Mouse (Mus musculus): ENCODE measurements around the gene Ptch1. TPM values are rescaled to one million over a fixed set of nuclear protein-coding genes. Genes with fewer than 3 reads are reported as not detected.

Ptch1 gene
- total RNA-seq, 2 experiments from 2014 or later: 80.5 to 82.9 TPM

DNA sequence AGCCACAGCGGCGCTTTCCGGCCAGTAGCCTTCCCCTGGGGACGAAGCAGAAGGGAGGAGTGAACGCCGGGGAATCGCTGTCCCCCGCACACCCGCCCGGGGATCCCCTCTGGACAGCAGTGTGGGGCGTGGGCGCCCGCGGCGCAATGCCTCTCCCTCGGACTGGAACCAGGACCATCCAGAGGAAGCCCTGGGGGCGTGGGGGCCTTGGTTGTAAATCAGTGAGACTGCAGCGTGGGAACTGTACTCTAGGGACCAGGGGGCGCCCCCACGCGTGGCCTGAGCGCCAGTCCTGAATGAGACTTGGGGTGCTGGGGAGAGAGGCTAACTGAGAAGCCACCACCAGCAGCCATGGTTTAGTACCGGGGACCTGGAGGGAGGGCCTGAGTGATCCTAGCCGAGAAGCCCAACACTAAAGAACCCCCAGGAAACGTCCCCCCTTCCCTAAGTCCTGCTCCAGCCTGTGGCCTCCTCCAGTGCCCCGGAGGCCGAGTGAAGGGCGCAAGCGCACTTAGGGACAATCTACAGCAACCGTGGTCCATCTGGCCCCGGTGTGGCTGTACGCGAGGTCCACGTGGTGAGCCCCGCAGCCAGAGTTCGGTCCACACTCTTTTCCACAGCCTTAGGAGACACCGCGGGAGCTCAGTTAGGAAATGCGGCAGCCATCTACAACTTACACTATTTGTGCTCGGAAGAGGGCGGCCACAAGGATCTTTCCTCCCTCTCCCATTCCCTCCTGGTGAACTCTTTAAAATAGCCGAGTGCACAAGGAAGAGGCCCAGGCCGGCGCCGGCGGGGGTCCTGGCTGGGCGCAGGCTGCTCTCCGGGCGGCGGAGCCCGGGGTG lies 9.4 kb downstream of the Ptch1 start:
- DNase-seq (ENCODE audit: low spot score in 2 of 2): peak; percentile 28 to 43

DNA sequence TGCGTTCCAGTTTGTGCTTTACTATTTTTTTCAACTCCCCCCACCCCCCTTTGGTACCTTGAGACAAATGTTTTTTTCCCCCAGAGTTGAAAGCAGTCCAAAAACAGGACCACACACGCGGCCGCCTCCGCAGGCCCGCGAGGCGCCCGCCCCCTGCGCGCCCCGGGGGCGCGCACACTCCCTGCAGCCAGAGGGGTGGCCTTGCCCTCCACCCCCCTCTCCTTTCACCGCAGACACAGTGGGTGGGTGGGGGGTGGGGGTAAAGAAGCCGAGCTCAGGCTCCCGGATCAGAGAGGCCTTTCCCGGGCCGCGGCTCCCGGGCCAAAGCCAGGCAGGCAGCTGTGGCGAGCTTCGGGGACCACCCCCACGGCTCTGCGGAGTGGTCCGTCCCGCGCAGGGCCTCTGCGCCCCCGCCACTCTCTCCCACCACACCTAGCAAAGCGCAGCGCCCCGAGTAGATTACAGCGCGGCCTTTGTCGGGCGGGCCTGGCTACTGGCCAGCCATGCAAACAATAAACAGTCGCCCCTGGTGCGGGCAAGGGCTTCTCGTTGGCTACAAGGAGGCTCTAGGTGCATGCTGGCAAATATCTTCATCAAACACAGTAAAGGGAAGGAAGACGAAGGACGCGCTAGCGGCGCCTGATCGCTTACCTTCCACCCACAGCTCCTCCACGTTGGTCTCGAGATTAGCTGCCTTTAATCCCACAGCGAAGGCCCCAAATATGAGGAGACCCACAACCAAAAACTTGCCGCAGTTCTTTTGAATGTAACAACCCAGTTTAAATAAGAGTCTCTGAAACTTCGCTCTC lies 10.2 kb downstream of the Ptch1 start:
- peak; percentile 57 to 62 for DNase-seq (ENCODE audit: low spot score in 2 of 2)

DNA sequence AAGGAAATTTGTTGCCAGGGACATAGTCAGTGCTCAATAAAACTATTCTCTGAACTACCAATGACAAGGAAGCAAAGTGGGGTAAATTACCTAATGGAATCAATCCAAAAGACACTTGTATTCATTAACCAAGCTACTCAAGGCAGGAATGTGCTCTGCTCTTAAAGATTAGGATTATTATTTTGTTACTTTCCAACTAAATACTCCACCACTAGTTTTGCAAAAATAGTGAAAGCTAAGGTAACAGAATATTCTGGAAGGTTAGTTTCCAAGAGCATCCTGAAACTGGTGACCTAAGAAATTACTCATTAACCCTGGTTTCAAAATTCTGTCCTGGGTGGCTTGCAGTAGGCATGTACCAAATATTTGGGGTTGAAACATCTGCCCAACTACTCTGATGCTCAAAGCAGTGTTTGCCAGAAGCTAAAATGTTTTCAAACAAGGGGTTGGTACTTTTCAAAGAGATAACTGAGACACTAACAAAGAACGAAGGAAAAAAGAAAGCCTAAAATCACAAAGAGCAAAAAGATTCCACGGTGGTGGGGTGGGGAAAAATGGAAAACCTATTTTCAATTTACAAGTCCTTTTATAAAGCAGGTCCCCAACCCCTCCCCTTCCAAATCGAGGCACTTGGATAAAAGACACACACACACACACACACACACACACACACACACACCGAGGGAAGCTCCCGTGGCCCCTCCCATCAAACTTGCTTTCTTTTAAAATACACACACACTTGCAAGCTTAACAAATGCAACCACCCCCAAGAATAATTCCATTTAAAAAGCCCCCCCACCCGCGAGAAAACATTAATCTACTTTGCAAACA lies 11.0 kb downstream of the Ptch1 start:
- DNase-seq (ENCODE audit: low spot score in 2 of 2): no peak

DNA sequence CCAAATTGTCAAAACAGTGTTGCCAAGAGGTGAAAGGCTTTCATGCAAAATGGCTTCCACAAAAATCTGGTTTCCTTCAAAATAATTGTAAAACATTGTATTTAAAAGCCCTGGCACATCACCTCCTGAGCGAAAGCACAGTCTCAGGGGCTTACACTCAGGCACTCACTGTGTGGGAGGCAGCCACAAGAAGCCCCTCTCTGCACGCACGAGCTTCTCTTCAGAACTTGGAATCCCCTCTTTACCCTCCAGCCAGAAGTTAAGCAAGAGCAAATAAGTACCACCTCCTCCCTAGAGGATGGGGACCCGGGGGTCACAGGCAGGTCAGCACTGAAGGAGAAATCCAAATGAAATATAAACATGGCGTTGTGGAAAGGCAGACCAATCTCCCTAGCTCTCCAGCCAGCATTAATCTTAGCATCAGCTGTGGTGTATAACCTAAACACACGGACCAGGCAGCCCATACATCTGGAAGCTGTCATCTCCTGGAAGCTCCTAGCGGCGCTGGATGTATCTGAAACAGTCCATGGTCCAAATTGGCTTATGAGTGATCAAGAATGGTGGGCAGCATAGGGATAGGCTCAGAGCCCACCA lies 15.0 kb downstream of the Ptch1 start:
- DNase-seq (ENCODE audit: low spot score in 2 of 2): no peak

DNA sequence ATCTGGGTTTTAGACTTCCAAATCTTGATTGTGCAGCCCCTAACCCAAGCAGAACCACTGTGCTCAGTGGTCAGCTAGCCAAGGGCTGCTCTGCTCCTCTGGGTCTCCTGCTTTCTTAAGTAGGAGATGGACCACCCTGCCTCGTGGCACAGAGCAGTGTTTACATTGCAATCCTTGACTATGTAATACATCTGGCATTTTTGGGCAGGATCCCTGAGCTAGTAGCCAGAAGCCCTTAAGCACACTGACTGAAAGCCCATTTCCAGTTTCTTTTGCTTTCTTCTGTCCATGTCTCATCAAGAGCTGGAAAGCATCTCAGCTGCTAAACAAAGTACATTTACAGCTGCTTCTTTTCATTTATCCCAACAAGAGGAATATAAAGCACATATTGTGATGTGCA lies 17.0 kb downstream of the Ptch1 start:
- DNase-seq (ENCODE audit: low spot score in 2 of 2): no peak

DNA sequence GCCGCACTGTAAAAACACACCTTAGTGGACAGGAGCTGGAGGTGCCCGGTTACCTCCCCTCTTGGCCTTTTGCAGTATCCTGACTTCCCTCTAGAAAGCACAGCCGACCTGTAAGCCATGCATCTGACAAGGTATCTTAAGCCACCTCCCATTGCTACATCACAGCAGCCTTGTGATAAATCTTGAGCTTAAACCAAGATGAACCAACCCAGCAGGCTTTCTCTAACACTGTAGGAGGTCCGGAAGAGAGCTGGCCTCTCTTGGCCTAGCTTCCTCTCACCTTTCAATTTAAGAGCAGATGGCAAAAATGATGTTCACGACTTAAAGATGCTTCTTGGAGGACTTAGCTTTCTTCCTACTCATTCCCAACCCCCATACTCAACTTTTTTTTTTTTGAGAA lies 17.5 kb downstream of the Ptch1 start:
- no peak for DNase-seq (ENCODE audit: low spot score in 2 of 2)

DNA sequence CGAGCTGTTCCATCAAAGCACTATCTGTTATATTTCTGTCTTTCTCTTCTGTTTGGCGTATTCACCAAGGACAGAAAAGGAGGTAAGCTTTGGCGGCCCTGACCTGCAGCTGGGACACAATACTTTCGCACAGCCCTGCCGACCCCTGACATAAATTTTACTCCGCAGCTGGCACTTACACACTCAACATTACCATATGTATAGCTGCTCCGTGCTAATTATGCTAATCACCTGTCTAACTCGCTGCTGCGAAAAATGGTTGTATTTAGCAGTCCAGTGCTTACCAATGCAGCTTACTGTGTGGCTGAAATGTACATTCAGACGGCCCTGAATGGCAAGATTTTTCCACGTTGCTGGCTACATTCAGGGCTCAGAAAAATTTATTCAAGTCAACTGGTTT lies 18.8 kb downstream of the Ptch1 start:
- no peak for DNase-seq (ENCODE audit: low spot score in 2 of 2)

DNA sequence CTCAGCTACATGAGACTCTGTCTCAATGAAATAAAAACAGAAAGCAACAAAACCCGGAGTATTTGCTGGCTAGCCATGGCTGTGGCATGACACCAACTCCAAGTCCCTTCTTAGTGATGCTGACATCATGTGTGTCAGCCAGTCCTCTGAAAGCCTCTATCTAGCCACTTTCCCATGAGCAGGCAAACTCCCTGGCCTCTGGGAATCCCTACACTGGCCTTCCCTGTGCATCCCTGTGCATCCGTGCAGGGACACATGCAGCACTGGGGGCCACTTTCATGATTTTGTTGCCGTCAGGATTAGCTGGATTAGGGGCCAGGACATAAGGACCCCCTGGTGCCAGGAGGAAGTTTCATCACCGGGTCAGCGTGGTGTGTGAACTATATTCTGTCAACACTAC lies 20.0 kb downstream of the Ptch1 start:
- DNase-seq (ENCODE audit: low spot score in 2 of 2): no peak

DNA sequence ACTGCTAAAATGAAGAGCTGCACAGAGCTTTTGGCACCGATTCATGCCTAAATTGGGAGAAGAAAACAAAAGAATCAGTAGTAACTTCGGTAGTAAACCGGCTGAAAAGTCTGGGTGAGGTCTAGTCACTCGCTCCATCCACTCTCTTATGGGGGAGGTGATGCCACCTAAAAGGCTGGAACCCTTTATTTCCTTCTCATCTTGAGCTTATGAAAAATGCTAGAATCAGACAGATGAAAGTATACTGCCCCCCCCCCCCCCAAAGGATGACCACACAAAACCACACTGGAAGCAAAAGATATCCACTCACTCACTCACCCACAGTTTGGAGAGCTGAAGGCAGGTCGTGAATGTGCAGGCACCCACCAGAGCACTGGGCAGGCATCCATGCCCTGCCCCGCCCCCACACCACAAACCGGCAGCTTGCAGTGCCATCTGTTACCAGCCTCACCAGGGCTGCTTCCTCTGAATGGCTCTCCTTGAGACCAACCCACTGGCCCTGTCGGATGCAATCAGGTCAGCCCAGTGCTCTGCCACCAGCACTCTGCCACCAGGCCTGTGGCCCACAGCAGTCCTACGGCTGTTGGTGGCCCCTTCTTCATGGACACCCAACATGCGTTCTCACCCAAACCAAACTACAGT lies 21.0 kb downstream of the Ptch1 start:
- DNase-seq (ENCODE audit: low spot score in 2 of 2): no peak

DNA sequence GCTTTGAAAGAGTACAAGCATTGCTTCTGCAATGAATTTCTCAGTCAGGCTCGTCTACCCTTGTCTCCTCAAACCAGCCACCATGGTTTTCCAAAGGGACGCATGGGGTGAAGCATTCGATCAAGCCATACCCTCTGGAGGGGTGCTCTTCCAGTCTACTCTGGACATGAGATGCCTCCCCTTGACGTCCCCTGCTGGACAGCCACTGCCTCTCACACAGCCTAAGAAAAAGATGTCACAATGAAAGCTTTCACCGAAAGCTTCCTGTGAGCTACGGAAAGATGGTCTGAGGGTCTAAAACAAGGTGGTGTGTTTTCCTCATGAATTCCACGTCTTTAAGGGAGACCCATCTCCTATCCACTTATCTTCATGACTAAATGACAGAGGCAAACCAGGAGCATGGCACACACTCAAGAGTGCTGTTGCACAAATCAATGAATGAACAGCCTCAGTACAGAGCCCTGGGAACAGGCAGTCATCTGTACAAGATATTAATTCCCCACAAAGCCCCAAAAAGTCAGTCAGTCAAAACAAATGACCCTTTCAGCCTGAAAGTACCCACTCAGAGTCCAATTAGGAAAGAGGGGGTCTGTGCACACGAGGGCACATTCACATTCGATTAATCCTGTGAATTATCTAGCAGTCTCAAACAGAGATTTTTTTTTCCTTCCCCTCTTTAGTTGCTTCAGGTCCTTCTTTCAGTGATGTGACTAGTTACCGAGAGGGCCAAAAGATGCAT lies 21.7 kb downstream of the Ptch1 start:
- DNase-seq (ENCODE audit: low spot score in 2 of 2): no peak

DNA sequence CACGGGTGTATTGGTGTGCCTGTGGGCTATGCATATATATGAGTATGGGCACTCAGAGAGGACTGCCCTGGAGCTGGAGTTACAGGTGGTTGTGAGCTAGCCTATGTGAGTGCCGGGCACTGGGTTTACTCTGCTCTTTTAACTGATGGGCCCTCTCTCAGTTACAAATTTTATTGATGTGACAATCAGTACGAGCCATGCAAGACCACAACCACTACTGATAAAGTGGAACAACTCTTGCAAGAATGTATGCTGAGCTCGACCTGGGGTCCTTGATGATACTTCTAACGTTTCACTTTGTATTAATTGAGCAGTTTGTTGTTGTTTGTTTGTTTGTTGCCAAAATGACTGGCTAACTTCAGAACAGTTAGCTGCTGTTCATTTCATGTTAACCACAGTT lies 23.0 kb downstream of the Ptch1 start:
- DNase-seq (ENCODE audit: low spot score in 2 of 2): no peak

DNA sequence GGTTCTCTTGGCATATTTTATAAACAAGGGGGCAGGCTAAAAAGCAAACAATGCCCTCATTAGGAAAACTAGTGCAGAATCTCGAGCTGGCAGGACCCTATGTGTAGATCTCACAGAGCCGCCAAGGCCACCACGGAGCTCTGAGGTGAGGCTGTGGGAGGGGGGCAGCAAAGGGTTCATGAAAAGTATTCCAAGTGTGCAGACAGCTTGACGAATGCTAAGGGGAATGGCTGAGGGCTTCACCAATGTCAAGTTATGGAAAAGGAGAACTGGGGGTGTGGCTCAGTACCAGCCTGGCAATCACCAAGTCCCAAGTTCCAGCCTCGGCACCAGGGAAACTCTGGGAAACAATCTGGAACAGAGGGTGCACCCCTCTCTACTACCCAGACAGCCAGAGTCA lies 24.2 kb downstream of the Ptch1 start:
- DNase-seq (ENCODE audit: low spot score in 2 of 2): no peak

DNA sequence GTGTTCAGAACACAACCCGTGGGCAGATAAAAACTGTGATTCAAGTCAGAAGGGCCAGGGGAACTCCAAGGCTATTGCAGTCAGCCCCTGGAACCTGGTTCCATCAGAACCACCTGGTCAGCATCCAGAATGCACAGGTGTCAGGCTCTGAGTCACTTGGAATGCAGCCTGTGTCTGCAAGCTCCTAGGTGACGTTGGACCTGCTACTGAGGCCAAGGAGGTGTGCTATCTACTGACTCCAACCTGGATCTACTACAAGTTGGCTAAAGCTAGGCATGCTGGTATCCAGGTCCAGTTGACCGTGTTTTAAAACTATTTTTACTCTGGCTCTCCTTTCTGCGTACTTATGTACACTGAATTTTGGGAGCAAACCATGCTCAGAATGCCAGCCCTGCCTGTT lies 24.8 kb downstream of the Ptch1 start:
- DNase-seq (ENCODE audit: low spot score in 2 of 2): no peak

DNA sequence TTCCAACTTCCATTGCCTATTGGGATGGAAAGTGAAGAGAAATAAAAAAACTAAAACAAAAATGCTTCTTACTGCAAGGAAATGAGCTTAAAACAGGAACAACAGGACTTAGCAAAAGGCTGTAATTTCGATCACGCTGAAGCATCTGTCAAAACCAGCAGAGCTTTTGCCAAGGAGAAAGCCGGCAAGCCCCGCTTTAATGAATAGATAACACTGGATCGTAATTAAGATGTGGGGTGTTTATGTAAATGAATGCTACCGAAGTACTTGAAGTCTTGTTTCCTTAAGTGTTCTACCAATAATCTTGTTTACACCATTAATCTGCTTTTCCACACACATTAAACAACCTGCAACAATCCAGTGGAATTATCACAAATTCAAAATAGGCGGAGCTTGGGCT lies 28.1 kb downstream of the Ptch1 start:
- no peak for DNase-seq (ENCODE audit: low spot score in 2 of 2)

DNA sequence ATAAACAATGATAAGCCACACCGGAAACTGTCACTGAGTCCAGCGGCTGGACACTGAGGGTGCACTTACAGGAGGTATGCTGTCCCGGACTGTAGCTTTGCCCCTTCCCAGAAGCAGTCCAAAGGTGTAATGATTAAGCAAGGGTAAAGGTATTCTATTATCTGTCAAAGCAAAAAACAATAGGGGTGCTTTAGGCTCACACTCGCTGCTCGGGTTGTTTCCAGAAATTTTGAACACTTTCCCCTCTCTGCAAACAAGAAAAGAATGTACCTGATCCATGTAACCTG lies 28.5 kb downstream of the Ptch1 start:
- DNase-seq (ENCODE audit: low spot score in 2 of 2): no peak

DNA sequence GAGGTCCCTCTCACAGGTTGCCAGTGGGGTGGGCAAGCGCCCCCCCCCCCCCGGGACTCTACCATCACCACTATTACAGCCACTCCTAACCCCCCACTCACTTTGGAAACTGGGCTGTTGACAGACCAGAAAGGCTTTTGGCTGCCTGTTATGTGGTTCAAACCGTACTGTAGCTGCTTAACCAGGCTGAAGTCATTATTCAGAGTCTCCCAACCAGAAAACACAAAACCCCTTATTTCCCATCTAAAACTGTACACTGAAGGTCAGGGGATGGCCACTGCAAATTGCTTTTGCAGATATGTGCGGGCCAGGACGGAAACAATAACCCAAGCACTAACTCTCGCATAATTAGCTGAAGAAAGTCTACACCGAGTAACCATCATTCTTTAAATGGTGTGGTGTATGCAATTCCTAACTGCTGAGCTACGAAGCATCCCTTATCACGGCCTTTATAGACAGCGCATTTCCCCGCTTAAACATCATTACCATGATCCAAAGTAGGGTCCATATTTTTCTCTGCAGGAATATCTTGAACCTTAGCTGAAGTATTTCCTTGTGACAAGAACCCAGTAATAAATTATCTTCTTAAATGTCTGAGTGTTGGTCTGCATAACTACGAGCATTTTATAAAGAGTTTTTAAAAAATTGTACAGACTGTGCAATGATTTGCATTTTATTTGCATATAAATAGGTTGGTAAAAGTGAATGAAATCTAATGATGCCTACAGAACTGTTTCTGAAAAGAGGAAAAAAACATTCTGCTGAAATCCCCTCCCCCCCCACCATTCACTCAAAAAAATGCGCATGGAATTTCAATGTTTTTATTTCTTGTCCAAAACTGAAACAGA lies 29.1 kb downstream of the Ptch1 start:
- DNase-seq (ENCODE audit: low spot score in 2 of 2): no peak

DNA sequence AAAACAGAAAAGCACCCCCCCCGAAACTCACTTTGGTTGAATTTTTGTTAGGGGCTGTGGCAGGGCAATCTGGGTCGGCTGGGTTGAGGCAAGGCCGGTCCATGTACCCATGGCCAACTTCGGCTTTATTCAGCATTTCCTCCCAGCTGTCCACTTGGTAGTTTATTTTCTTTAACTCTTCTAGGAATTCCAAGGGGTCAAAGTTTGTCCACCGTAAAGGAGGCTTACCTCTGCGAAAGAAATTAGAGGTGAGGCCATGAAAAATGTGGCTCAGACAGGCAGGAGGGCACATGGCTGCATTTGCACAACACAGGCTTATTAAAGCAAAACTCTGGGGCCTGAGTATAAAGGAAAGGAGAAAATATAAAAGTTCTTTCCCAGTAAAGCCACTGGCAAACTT lies 29.9 kb downstream of the Ptch1 start:
- DNase-seq (ENCODE audit: low spot score in 2 of 2): no peak

DNA sequence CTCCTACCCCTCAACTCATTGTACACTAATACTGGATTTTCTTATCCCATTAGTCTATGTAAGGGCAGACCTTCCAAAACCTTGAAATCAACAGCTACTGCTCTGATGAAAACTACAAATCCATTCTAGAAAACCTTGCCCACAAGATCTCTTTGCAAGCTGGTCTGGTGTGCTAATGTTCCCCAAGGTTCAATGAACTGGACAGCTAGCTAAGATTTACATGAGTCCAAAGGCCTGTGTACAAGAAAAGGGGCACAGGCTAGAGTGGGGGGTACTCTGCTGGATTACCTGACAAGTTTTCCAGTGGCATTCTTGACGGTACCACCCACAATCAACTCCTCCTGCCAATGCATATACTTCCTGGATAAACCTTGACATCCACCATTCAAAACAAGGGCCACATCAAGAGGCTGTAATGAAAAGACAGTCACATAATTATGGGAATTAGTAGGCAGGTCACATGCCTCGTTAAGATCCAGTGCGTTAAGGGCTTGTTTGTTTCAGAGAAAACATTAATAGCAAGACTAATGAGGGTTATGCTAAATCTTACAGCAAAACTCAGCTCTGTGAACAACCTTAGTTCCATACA lies 30.5 kb downstream of the Ptch1 start:
- DNase-seq (ENCODE audit: low spot score in 2 of 2): no peak

DNA sequence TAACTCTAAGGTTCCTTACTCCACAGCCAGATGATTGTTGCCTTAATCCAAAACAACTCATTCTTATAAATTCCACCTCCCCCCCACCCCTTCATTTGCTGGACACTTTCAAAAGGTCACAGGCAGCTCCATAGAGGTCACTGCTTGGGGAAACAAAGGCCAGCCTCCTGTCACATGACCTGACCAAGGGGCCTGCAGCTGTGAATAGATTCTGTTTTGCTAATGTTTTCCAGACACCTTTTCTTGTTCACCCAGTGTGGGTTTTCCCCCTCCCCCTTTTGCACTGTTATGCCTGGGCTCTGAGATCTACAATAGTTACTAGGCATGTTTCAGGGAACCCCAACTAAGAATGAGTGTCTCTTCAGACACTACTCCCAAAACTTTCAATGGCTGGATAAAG lies 31.9 kb downstream of the Ptch1 start:
- DNase-seq (ENCODE audit: low spot score in 2 of 2): no peak

Data from adrenal gland, postnatal 4 days (tissue).